Mouse (Mus musculus): ENCODE data around the gene Fam205a1. TPM values are rescaled to one million over a fixed set of nuclear protein-coding genes. Genes with fewer than 3 reads are reported as not detected.

The Fam205a1 gene
- polyA plus RNA-seq, 1 experiment: not detected

GRCm38 (mm10) chr4:42891176-42891575, 37.5 kb upstream of the Fam205a1 start:
- H3K9ac ChIP-seq (ENCODE audit: low read depth, poor library complexity, severe bottlenecking): no peak overlapping the region
- peaks cover 2% of the 10 kb centered on the region; the same call in 1 of the 2 replicates for H3K27me3 ChIP-seq (ENCODE audit: control insufficient read depth, insufficient read depth, low read length, poor library complexity, severe bottlenecking)
- H3K9me3 ChIP-seq (replicated peaks; ENCODE audit: control insufficient read depth, insufficient read depth, low read length, poor library complexity, severe bottlenecking): no peaks in the 10 kb centered on the region
- H3K27ac ChIP-seq (ENCODE audit: insufficient read depth, low read length): no peak overlapping the region
- H3K4me1 ChIP-seq (ENCODE audit: control insufficient read depth, insufficient read depth, low read length): peaks cover 1% of the 10 kb centered on the region
- no peak for TF ChIP-seq POLR2A (IDR thresholded peaks at IDR 0.05; ENCODE audit: insufficient read depth, low read length)
- no peak for TF ChIP-seq EP300 (IDR thresholded peaks at IDR 0.05; ENCODE audit: insufficient read depth, low read depth, low read length)
- TF ChIP-seq CTCF (IDR thresholded peaks at IDR 0.05; ENCODE audit: low read depth, low read length): no peak
- no peak overlapping the region for H3K4me3 ChIP-seq (ENCODE audit: low read depth, low read length)
- no peaks in the 10 kb centered on the region for H3K36me3 ChIP-seq (ENCODE audit: control insufficient read depth, insufficient read depth, low read length, poor library complexity, severe bottlenecking)

- Histone ChIP-seq H3K27me3 (ENCODE audit: control insufficient read depth, insufficient read depth, low read length, poor library complexity, severe bottlenecking) (peaks cover 2% of the 10 kb centered on the region; the same call in 1 of the 2 replicates), H3K4me3 (ENCODE audit: low read depth, low read length) (no peak overlapping the region), H3K36me3 (ENCODE audit: control insufficient read depth, insufficient read depth, low read length, poor library complexity, severe bottlenecking) (no peaks in the 10 kb centered on the region), H3K4me1 (ENCODE audit: control insufficient read depth, insufficient read depth, low read length) (peaks cover 1% of the 10 kb centered on the region), H3K9me3 (replicated peaks; ENCODE audit: control insufficient read depth, insufficient read depth, low read length, poor library complexity, severe bottlenecking) (0 out of 2 replicates have a peak, but pooled peaks cover 2% of the 10 kb centered on the region), H3K27ac (ENCODE audit: insufficient read depth, low read length) (no peak overlapping the region), H3K9ac (ENCODE audit: low read depth, poor library complexity, severe bottlenecking) (no peak overlapping the region)
- no peak for TF ChIP-seq EP300 (IDR thresholded peaks at IDR 0.05; ENCODE audit: insufficient read depth, low read depth, low read length)
- no peak for TF ChIP-seq POLR2A (IDR thresholded peaks at IDR 0.05; ENCODE audit: insufficient read depth, low read length)
- no peak for TF ChIP-seq CTCF (IDR thresholded peaks at IDR 0.05; ENCODE audit: low read depth, low read length)
These were observed 35.1 kb upstream of the Fam205a1 start for GRCm38 (mm10) chr4:42888806-42889205.

- Histone ChIP-seq H3K27ac (ENCODE audit: insufficient read depth, low read length) (no peak overlapping the region), H3K9ac (ENCODE audit: low read depth, poor library complexity, severe bottlenecking) (no peak overlapping the region), H3K36me3 (ENCODE audit: control insufficient read depth, insufficient read depth, low read length, poor library complexity, severe bottlenecking) (no peaks in the 10 kb centered on the region), H3K4me3 (ENCODE audit: low read depth, low read length) (no peak overlapping the region), H3K4me1 (ENCODE audit: control insufficient read depth, insufficient read depth, low read length) (no peaks in the 10 kb centered on the region), H3K27me3 (ENCODE audit: control insufficient read depth, insufficient read depth, low read length, poor library complexity, severe bottlenecking) (no peaks in the 10 kb centered on the region), H3K9me3 (replicated peaks; ENCODE audit: control insufficient read depth, insufficient read depth, low read length, poor library complexity, severe bottlenecking) (0 out of 2 replicates have a peak, but pooled peaks cover 2% of the 10 kb centered on the region)
- no peak for TF ChIP-seq EP300 (IDR thresholded peaks at IDR 0.05; ENCODE audit: insufficient read depth, low read depth, low read length)
- TF ChIP-seq CTCF (IDR thresholded peaks at IDR 0.05; ENCODE audit: low read depth, low read length): no peak
- no peak for TF ChIP-seq POLR2A (IDR thresholded peaks at IDR 0.05; ENCODE audit: insufficient read depth, low read length)
These were observed 33.2 kb upstream of the Fam205a1 start for GRCm38 (mm10) chr4:42886926-42887325.

GRCm38 (mm10) chr4:42880677-42880948, 26.9 kb upstream of the Fam205a1 start:
- TF ChIP-seq POLR2A (IDR thresholded peaks at IDR 0.05; ENCODE audit: insufficient read depth, low read length) (no peak), CTCF (IDR thresholded peaks at IDR 0.05; ENCODE audit: low read depth, low read length) (no peak), EP300 (IDR thresholded peaks at IDR 0.05; ENCODE audit: insufficient read depth, low read depth, low read length) (no peak)
- no peaks in the 10 kb centered on the region for H3K4me1 ChIP-seq (ENCODE audit: control insufficient read depth, insufficient read depth, low read length)
- no peak overlapping the region for H3K4me3 ChIP-seq (ENCODE audit: low read depth, low read length)
- no peaks in the 10 kb centered on the region for H3K9me3 ChIP-seq (replicated peaks; ENCODE audit: control insufficient read depth, insufficient read depth, low read length, poor library complexity, severe bottlenecking)
- H3K36me3 ChIP-seq (ENCODE audit: control insufficient read depth, insufficient read depth, low read length, poor library complexity, severe bottlenecking): no peaks in the 10 kb centered on the region
- no peak overlapping the region for H3K27ac ChIP-seq (ENCODE audit: insufficient read depth, low read length)
- no peaks in the 10 kb centered on the region for H3K27me3 ChIP-seq (ENCODE audit: control insufficient read depth, insufficient read depth, low read length, poor library complexity, severe bottlenecking)
- no peak overlapping the region for H3K9ac ChIP-seq (ENCODE audit: low read depth, poor library complexity, severe bottlenecking)

GRCm38 (mm10) chr4:42879829-42880676, 26.4 kb upstream of the Fam205a1 start:
- Histone ChIP-seq H3K9me3 (replicated peaks; ENCODE audit: control insufficient read depth, insufficient read depth, low read length, poor library complexity, severe bottlenecking) (no peaks in the 10 kb centered on the region), H3K27me3 (ENCODE audit: control insufficient read depth, insufficient read depth, low read length, poor library complexity, severe bottlenecking) (no peaks in the 10 kb centered on the region), H3K36me3 (ENCODE audit: control insufficient read depth, insufficient read depth, low read length, poor library complexity, severe bottlenecking) (no peaks in the 10 kb centered on the region), H3K9ac (ENCODE audit: low read depth, poor library complexity, severe bottlenecking) (no peak overlapping the region), H3K4me1 (ENCODE audit: control insufficient read depth, insufficient read depth, low read length) (no peaks in the 10 kb centered on the region), H3K27ac (ENCODE audit: insufficient read depth, low read length) (no peak overlapping the region), H3K4me3 (ENCODE audit: low read depth, low read length) (no peak overlapping the region)
- TF ChIP-seq POLR2A (IDR thresholded peaks at IDR 0.05; ENCODE audit: insufficient read depth, low read length) (no peak), CTCF (IDR thresholded peaks at IDR 0.05; ENCODE audit: low read depth, low read length) (no peak), EP300 (IDR thresholded peaks at IDR 0.05; ENCODE audit: insufficient read depth, low read depth, low read length) (no peak)

GRCm38 (mm10) chr4:42877657-42878056, 24.0 kb upstream of the Fam205a1 start:
- Histone ChIP-seq H3K9ac (ENCODE audit: low read depth, poor library complexity, severe bottlenecking) (no peak overlapping the region), H3K4me3 (ENCODE audit: low read depth, low read length) (no peak overlapping the region)
- no peak for TF ChIP-seq CTCF (IDR thresholded peaks at IDR 0.05; ENCODE audit: low read depth, low read length)

More at GRCm38 (mm10) chr4:42877657-42878056, 24.0 kb upstream of the Fam205a1 start:
- no peaks in the 10 kb centered on the region for H3K36me3 ChIP-seq (ENCODE audit: control insufficient read depth, insufficient read depth, low read length, poor library complexity, severe bottlenecking)
- H3K9me3 ChIP-seq (replicated peaks; ENCODE audit: control insufficient read depth, insufficient read depth, low read length, poor library complexity, severe bottlenecking): no peaks in the 10 kb centered on the region
- H3K4me1 ChIP-seq (ENCODE audit: control insufficient read depth, insufficient read depth, low read length): no peaks in the 10 kb centered on the region
- H3K27me3 ChIP-seq (ENCODE audit: control insufficient read depth, insufficient read depth, low read length, poor library complexity, severe bottlenecking): no peaks in the 10 kb centered on the region
- H3K27ac ChIP-seq (ENCODE audit: insufficient read depth, low read length): no peak overlapping the region

Measured in ES-Bruce4 (cell line).